Mouse (Mus musculus): ENCODE data around the gene Jmjd6.

GRCm38 (mm10) chr11:116854279-116854678 is 11.0 kb upstream of the Jmjd6 start:
- no peak for TF ChIP-seq CTCF (IDR thresholded peaks at IDR 0.05; ENCODE audit: extremely low read depth, insufficient read length, insufficient replicate concordance, low read depth, low read length)
- TF ChIP-seq POLR2A (IDR thresholded peaks at IDR 0.05; ENCODE audit: low read depth, low read length) = no peak

Data from small intestine, adult 2 months (tissue).